Mouse (Mus musculus) liver, adult 2 months (tissue): ENCODE results near the gene Ikzf2. TPM values are rescaled to one million over a fixed set of nuclear protein-coding genes. Genes with fewer than 3 reads are reported as not detected.
A peak's percentile ranks its signal among the peaks of the same experiment; 100 is the strongest.

Source experiments
- DNase-seq: peaks from one replicate; pipeline ENCODE4 v3.0.0-alpha.2; 2011; ENCODE audit warnings: low read depth, low spot score; ENCODE audit errors: extremely low read depth
- H3K27ac ChIP-seq: fragments of 200-500 bp; replicated peaks from 2 replicates; pipeline ENCODE4 v1.5.1; 2012; ENCODE audit warnings: low read depth, mild to moderate bottlenecking, control low read depth, inconsistent platforms, low read length; ENCODE audit not compliant: insufficient read depth
- H3K27me3 ChIP-seq: fragments of 200-500 bp; 2 replicates; pipeline ENCODE4 v1.6.1; 2012; ENCODE audit warnings: mild to moderate bottlenecking, moderate library complexity, low read length, inconsistent platforms; ENCODE audit not compliant: control insufficient read depth, insufficient read depth
- H3K36me3 ChIP-seq: fragments of 200-500 bp; 2 replicates; pipeline ENCODE4 v1.6.1; 2012; ENCODE audit warnings: low read length, inconsistent platforms; ENCODE audit not compliant: control insufficient read depth, insufficient read depth
- H3K4me1 ChIP-seq: fragments of 200-500 bp; 2 replicates; pipeline ENCODE4 v1.6.1; 2011; ENCODE audit warnings: low read length; ENCODE audit not compliant: control insufficient read depth, insufficient read depth
- H3K4me3 ChIP-seq: fragments of 200-500 bp; 2 replicates; pipeline ENCODE4 v1.5.1; 2011; ENCODE audit warnings: low read depth, mild to moderate bottlenecking, control low read depth, low read length, moderate library complexity; ENCODE audit not compliant: insufficient read depth
- H3K79me2 ChIP-seq: fragments of 200-500 bp; 2 replicates; pipeline ENCODE4 v1.6.1; 2012; ENCODE audit warnings: inconsistent platforms, mild to moderate bottlenecking, low read length, moderate library complexity; ENCODE audit not compliant: control insufficient read depth, insufficient read depth
- H3K9ac ChIP-seq: fragments of 200-500 bp; 2 replicates; pipeline ENCODE4 v1.6.1; 2012; ENCODE audit warnings: low read depth, mild to moderate bottlenecking, control low read depth, inconsistent platforms, low read length
- CTCF ChIP-seq: fragments of 200-500 bp; IDR thresholded peaks from 2 replicates; pipeline ENCODE4 v1.5.1; 2011; ENCODE audit warnings: low read depth, low read length, control low read depth
- POLR2A ChIP-seq: fragments of 200-500 bp; IDR thresholded peaks from 2 replicates; pipeline ENCODE4 v1.6.1; 2011; ENCODE audit warnings: low read length, control low read depth; ENCODE audit not compliant: insufficient read depth; ENCODE audit errors: extremely low read depth
- WGBS: fragments of 180-500 bp; shearing (Covaris S2); methylation state at CpG from one replicate; pipeline ENCODE4 v1.1.7; 2018; 5-methylcytosine and 5-hydroxymethylcytosine counted together
- polyA plus RNA-seq: library from polyadenylated mRNA; depleted of rRNA; stranded (reverse); fragments of >200 nt; gene quantifications from 2 replicates; pipeline ENCODE4 v1.2.3, GENCODE M21; 2012
- total RNA-seq: library from RNA; depleted of rRNA; stranded (reverse); fragments of >200 nt; gene quantifications from 2 replicates; pipeline ENCODE4 v1.2.3, GENCODE M21; 2014

Ikzf2 gene
- total and polyA plus RNA-seq, 2 experiments: 0.04 to 0.55 TPM

DNA sequence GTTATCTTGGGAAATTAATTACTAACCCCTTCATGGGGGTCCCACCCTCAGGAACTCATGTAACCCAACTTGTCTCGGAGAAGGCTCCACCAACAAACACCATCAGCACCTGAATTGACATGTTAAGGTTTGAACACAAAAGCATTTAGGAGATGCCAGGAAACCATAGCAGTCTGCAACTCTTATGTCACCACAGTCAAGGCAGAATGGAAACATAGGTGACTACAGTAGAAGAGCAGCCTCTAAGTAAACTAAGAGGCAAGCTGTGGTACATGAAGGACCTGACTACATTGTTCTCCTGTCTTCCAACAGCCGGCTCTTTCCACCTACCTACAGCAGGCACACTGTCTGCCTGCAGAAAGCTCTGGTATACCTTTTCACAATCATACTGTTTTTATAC, 33.6 kb downstream of the Ikzf2 start:
- Histone ChIP-seq H3K79me2 (no peaks in the 10 kb centered on the region), H3K36me3 (no peaks in the 10 kb centered on the region), H3K4me3 (no peak overlapping the region), H3K9ac (no peak overlapping the region), H3K4me1 (no peaks in the 10 kb centered on the region), H3K27me3 (no peaks in the 10 kb centered on the region), H3K27ac (no peak overlapping the region)
- 85% methylated on average over 2 of the region's 2 CpGs for WGBS
- DNase-seq: no peak
- TF ChIP-seq POLR2A (no peak), CTCF (no peak)

DNA sequence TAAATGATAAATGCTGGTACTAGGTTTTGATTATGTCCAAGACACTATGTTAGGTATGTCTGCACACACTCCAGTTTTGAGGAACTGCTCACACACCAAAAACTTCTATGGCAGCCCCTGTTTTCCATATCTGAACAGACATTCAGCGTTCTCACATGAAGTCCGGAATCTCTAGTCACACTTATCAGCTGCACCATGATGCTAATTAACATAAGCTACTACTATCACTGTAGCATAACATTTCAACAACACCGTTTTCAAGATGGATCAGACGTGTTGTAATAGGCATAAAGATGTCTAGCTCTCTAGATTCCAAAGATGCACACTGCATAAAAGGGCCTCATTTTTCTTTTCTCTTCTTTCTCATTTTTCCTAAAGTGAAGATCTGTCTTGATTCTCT, 43.9 kb downstream of the Ikzf2 start:
- Histone ChIP-seq H3K27me3 (no peaks in the 10 kb centered on the region), H3K4me1 (no peaks in the 10 kb centered on the region), H3K36me3 (no peaks in the 10 kb centered on the region), H3K9ac (no peak overlapping the region), H3K4me3 (no peak overlapping the region), H3K27ac (no peak overlapping the region), H3K79me2 (no peaks in the 10 kb centered on the region)
- TF ChIP-seq CTCF: no peak
- no peak for TF ChIP-seq POLR2A
- 84% methylated on average over 4 of the region's 4 CpGs for WGBS
- DNase-seq: no peak

- H3K27ac ChIP-seq: no peak overlapping the region
- no peak overlapping the region for H3K4me3 ChIP-seq
- no peak for DNase-seq
- no peak overlapping the region for H3K9ac ChIP-seq
- no peaks in the 10 kb centered on the region for H3K36me3 ChIP-seq
- no peaks in the 10 kb centered on the region for H3K79me2 ChIP-seq
- H3K4me1 ChIP-seq: no peaks in the 10 kb centered on the region
- no peak for TF ChIP-seq CTCF
- H3K27me3 ChIP-seq: no peaks in the 10 kb centered on the region
- 83% methylated on average over 6 of the region's 6 CpGs for WGBS
Measured at GRCm38 (mm10) chr1:69641986-69642385, 45.1 kb downstream of the Ikzf2 start.

- Histone ChIP-seq H3K79me2 (no peaks in the 10 kb centered on the region), H3K36me3 (no peaks in the 10 kb centered on the region), H3K9ac (no peak overlapping the region), H3K4me3 (no peak overlapping the region), H3K27ac (no peak overlapping the region), H3K4me1 (no peaks in the 10 kb centered on the region; the same call in 1 of the 2 replicates), H3K27me3 (no peaks in the 10 kb centered on the region)
- no peak for DNase-seq
- no peak for TF ChIP-seq POLR2A
- TF ChIP-seq CTCF: no peak
- WGBS: 88% methylated on average over 8 of the region's 8 CpGs
Measured at GRCm38 (mm10) chr1:69638321-69638720, 48.7 kb downstream of the Ikzf2 start.

- DNase-seq: no peak
- 74% methylated on average over 3 of the region's 3 CpGs for WGBS
- no peaks in the 10 kb centered on the region; the same call in 1 of the 2 replicates for H3K4me1 ChIP-seq
- no peak overlapping the region for H3K4me3 ChIP-seq
- no peaks in the 10 kb centered on the region for H3K79me2 ChIP-seq
- H3K27me3 ChIP-seq: no peaks in the 10 kb centered on the region
- no peaks in the 10 kb centered on the region for H3K36me3 ChIP-seq
- no peak for TF ChIP-seq POLR2A
- H3K9ac ChIP-seq: no peak overlapping the region
- no peak overlapping the region for H3K27ac ChIP-seq
Measured at GRCm38 (mm10) chr1:69637907-69638306, 49.1 kb downstream of the Ikzf2 start.

- TF ChIP-seq CTCF: no peak
- TF ChIP-seq POLR2A: no peak
- Histone ChIP-seq H3K27me3 (no peaks in the 10 kb centered on the region), H3K9ac (no peak overlapping the region), H3K27ac (no peak overlapping the region), H3K4me1 (no peaks in the 10 kb centered on the region; the same call in 1 of the 2 replicates), H3K36me3 (no peaks in the 10 kb centered on the region), H3K4me3 (no peak overlapping the region), H3K79me2 (no peaks in the 10 kb centered on the region)
- peak; percentile 80 for DNase-seq
- 40% methylated on average over 2 of the region's 2 CpGs for WGBS
Measured at GRCm38 (mm10) chr1:69634259-69634658, 52.8 kb downstream of the Ikzf2 start.
